Mouse (Mus musculus) liver, embryonic 12.5 days (tissue): ENCODE data around the gene Peli2. TPM values are rescaled to one million over a fixed set of nuclear protein-coding genes. Genes with fewer than 3 reads are reported as not detected.

ENCODE experiments used
- ATAC-seq: fragments of 200-750 bp; cut with Nextera tagmentation; 2 replicates; pipeline ENCODE4 v1.8.0; 2017; ENCODE audit warnings: moderate number of reproducible peaks, mild to moderate bottlenecking, moderate library complexity
- H3K27ac ChIP-seq: fragments of 300-500 bp; sonication (generic); 2 replicates; pipeline ENCODE4 v1.5.1; 2016; ENCODE audit warnings: mild to moderate bottlenecking
- H3K27me3 ChIP-seq: fragments of 300-500 bp; sonication (generic); replicated peaks from 2 replicates; pipeline ENCODE4 v1.6.1; 2016; ENCODE audit warnings: mild to moderate bottlenecking, moderate library complexity
- H3K36me3 ChIP-seq: fragments of 300-500 bp; sonication (generic); 2 replicates; pipeline ENCODE4 v1.6.1; 2016; ENCODE audit warnings: mild to moderate bottlenecking, moderate library complexity
- H3K4me1 ChIP-seq: fragments of 300-500 bp; sonication (generic); 2 replicates; pipeline ENCODE4 v1.6.1; 2016
- H3K4me2 ChIP-seq: fragments of 300-500 bp; sonication (generic); 2 replicates; pipeline ENCODE4 v1.6.1; 2016; ENCODE audit warnings: mild to moderate bottlenecking, moderate library complexity
- H3K4me3 ChIP-seq: fragments of 300-500 bp; sonication (generic); 2 replicates; pipeline ENCODE4 v1.5.1; 2016; ENCODE audit warnings: mild to moderate bottlenecking, moderate library complexity
- H3K9ac ChIP-seq: fragments of 300-500 bp; sonication (generic); 2 replicates; pipeline ENCODE4 v1.6.1; 2016; ENCODE audit warnings: mild to moderate bottlenecking, moderate library complexity
- H3K9me3 ChIP-seq: fragments of 300-500 bp; sonication (generic); replicated peaks from 2 replicates; pipeline ENCODE4 v1.6.1; 2016; ENCODE audit warnings: mild to moderate bottlenecking, moderate library complexity
- WGBS: fragments of 180-500 bp; shearing (Covaris S2); methylation state at CpG from one replicate; pipeline ENCODE4 v1.1.7; 2016; ENCODE audit not compliant: insufficient replicate concordance; 5-methylcytosine and 5-hydroxymethylcytosine counted together
- polyA plus RNA-seq: library from polyadenylated mRNA; unstranded; fragments of >200 nt; fragmentation: Nextera tagmentation; extraction: Ambion mirVana; gene quantifications from 2 replicates; pipeline ENCODE4 v1.2.1, GENCODE M21; 2016

The Peli2 gene
- polyA plus RNA-seq, 1 experiment from 2014 or later = 1.8 TPM

DNA sequence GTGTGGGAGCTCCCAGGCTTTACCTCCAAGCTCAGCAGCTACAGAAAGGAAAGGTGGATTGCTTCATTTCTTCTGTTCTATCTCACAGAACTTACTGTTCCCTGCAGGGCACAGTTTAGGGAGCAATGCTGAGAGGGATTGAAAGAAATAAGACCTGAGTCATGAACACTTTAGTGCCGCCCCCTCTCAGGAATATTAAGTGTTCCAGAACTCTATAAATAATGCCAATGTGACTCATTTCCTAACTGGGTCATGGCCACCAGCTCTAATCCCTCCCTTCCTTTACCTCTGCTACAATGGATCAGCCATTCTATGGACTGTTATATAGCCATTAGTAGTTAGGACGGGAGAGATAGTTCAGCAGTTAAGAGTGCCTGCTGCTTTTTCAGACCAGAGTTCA is 168.0 kb downstream of the Peli2 start:
- Histone ChIP-seq H3K9ac (no peak overlapping the region), H3K27ac (no peak overlapping the region), H3K4me2 (no peak overlapping the region), H3K4me3 (no peak overlapping the region), H3K9me3 (no peaks in the 10 kb centered on the region), H3K4me1 (no peaks in the 10 kb centered on the region), H3K36me3 (no peaks in the 10 kb centered on the region), H3K27me3 (no peaks in the 10 kb centered on the region)
- ATAC-seq = no peak
- WGBS = 54% methylated on average over 2 of the region's 2 CpGs

GRCm38 (mm10) chr14:48289602-48290599 is 169.3 kb downstream of the Peli2 start:
- no peak for ATAC-seq
- no peak overlapping the region for H3K9ac ChIP-seq
- no peaks in the 10 kb centered on the region for H3K36me3 ChIP-seq
- no peaks in the 10 kb centered on the region for H3K27me3 ChIP-seq
- no peak overlapping the region for H3K4me2 ChIP-seq
- no peaks in the 10 kb centered on the region for H3K9me3 ChIP-seq
- no peak overlapping the region for H3K27ac ChIP-seq
- no peak overlapping the region for H3K4me3 ChIP-seq
- WGBS = 63% methylated on average over 10 of the region's 10 CpGs
- H3K4me1 ChIP-seq = no peaks in the 10 kb centered on the region

DNA sequence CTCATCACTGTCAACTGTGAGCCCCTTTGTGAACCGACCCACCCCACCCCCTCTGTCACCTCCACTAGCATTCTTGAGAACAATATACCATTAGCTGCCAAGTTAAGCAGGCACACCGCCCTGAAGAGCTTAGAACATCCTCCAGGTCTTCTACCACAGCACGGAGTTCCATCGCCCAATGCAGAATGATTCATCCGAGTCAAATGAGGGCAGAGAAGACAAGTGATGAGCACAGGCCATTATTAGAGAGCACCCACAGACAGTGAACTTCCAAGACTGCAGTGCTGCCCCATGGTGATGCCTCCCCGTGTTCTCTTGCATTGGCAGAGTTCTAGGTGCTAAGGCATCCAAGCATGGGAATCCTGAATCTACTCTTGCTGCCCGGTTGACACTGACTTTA is 172.9 kb downstream of the Peli2 start:
- no peaks in the 10 kb centered on the region for H3K36me3 ChIP-seq
- H3K4me1 ChIP-seq = peaks cover 8% of the 10 kb centered on the region; the same call in 1 of the 2 replicates
- H3K4me2 ChIP-seq = no peak overlapping the region
- no peak overlapping the region for H3K9ac ChIP-seq
- WGBS = 72% methylated on average over 7 of the region's 7 CpGs
- 0 out of 2 replicates have a peak, but pooled peaks cover 8% of the 10 kb centered on the region for H3K27me3 ChIP-seq
- ATAC-seq = no peak
- no peak overlapping the region for H3K4me3 ChIP-seq
- no peak overlapping the region for H3K27ac ChIP-seq
- no peaks in the 10 kb centered on the region for H3K9me3 ChIP-seq

GRCm38 (mm10) chr14:48295410-48295809 is 174.8 kb downstream of the Peli2 start:
- Histone ChIP-seq H3K36me3 (no peaks in the 10 kb centered on the region), H3K27ac (no peak overlapping the region), H3K27me3 (peaks cover 8% of the 10 kb centered on the region; the same call in 1 of the 2 replicates), H3K9ac (no peak overlapping the region), H3K4me3 (no peak overlapping the region), H3K9me3 (no peaks in the 10 kb centered on the region), H3K4me1 (peaks cover 8% of the 10 kb centered on the region; the same call in 1 of the 2 replicates), H3K4me2 (0 out of 2 replicates have a peak overlapping the region, but pooled peaks have one; percentile 16)
- 5% methylated on average over 5 of the region's 5 CpGs for WGBS
- ATAC-seq = no peak

- peaks cover 8% of the 10 kb centered on the region; the same call in 1 of the 2 replicates for H3K27me3 ChIP-seq
- H3K9me3 ChIP-seq = no peaks in the 10 kb centered on the region
- no peak overlapping the region for H3K27ac ChIP-seq
- H3K4me3 ChIP-seq = no peak overlapping the region
- H3K4me2 ChIP-seq = 0 out of 2 replicates have a peak overlapping the region, but pooled peaks have one; percentile 16
- no peak for ATAC-seq
- 1% methylated on average over 7 of the region's 7 CpGs for WGBS
- H3K4me1 ChIP-seq = peaks cover 8% of the 10 kb centered on the region; the same call in 1 of the 2 replicates
- no peaks in the 10 kb centered on the region for H3K36me3 ChIP-seq
- H3K9ac ChIP-seq = no peak overlapping the region
Measured at GRCm38 (mm10) chr14:48295815-48296271, 175.2 kb downstream of the Peli2 start.

GRCm38 (mm10) chr14:48296820-48297219 is 176.2 kb downstream of the Peli2 start:
- ATAC-seq = no peak
- H3K36me3 ChIP-seq = no peaks in the 10 kb centered on the region
- H3K4me2 ChIP-seq = no peak overlapping the region
- H3K4me1 ChIP-seq = peaks cover 8% of the 10 kb centered on the region; the same call in 1 of the 2 replicates
- no peak overlapping the region for H3K27ac ChIP-seq
- WGBS = 85% methylated on average over 1 of the region's 1 CpGs
- peaks cover 8% of the 10 kb centered on the region; the same call in 1 of the 2 replicates for H3K27me3 ChIP-seq
- H3K9ac ChIP-seq = no peak overlapping the region
- no peaks in the 10 kb centered on the region for H3K9me3 ChIP-seq
- H3K4me3 ChIP-seq = no peak overlapping the region

- no peaks in the 10 kb centered on the region for H3K36me3 ChIP-seq
- no peak for ATAC-seq
- peaks cover 3% of the 10 kb centered on the region; the same call in 1 of the 2 replicates for H3K4me1 ChIP-seq
- H3K27ac ChIP-seq = no peak overlapping the region
- WGBS = 26% methylated on average over 10 of the region's 10 CpGs
- no peak overlapping the region for H3K4me2 ChIP-seq
- no peaks in the 10 kb centered on the region for H3K9me3 ChIP-seq
- no peak overlapping the region for H3K4me3 ChIP-seq
- H3K9ac ChIP-seq = no peak overlapping the region
- peaks cover 4% of the 10 kb centered on the region; the same call in 1 of the 2 replicates for H3K27me3 ChIP-seq
Measured at GRCm38 (mm10) chr14:48302471-48303186, 182.0 kb downstream of the Peli2 start.

DNA sequence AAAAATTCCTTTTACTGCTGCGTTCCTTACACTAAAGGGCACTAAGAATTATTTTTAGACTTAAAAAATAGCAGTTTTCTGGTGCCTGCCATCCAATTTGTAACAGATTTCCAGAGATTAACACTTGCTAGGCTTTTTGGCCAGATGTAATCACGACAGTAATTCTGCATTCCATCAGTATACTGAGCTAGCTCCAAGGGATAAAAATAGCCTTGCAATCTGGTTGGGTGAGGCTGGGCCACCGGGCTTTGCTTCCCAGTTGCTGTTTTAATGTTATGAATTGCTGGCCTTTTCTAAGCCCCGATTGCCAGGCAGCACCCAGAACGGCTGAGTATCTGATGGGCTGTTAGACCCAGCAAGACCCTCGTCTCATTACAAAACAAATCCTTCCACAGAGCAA is 182.6 kb downstream of the Peli2 start:
- Histone ChIP-seq H3K9ac (no peak overlapping the region), H3K36me3 (no peaks in the 10 kb centered on the region), H3K9me3 (no peaks in the 10 kb centered on the region), H3K27ac (no peak overlapping the region), H3K4me3 (no peak overlapping the region), H3K4me1 (peaks cover 3% of the 10 kb centered on the region; the same call in 1 of the 2 replicates), H3K27me3 (peaks cover 4% of the 10 kb centered on the region; the same call in 1 of the 2 replicates), H3K4me2 (no peak overlapping the region)
- 30% methylated on average over 6 of the region's 6 CpGs for WGBS
- ATAC-seq = no peak

- 36% methylated on average over 9 of the region's 9 CpGs for WGBS
- no peak for ATAC-seq
- Histone ChIP-seq H3K4me2 (no peak overlapping the region), H3K4me1 (peaks cover 3% of the 10 kb centered on the region; the same call in 1 of the 2 replicates), H3K9me3 (no peaks in the 10 kb centered on the region), H3K9ac (no peak overlapping the region), H3K4me3 (no peak overlapping the region), H3K36me3 (no peaks in the 10 kb centered on the region), H3K27me3 (peaks cover 4% of the 10 kb centered on the region; the same call in 1 of the 2 replicates), H3K27ac (no peak overlapping the region)
Measured at GRCm38 (mm10) chr14:48303841-48304240, 183.2 kb downstream of the Peli2 start.

- Histone ChIP-seq H3K9ac (no peak overlapping the region), H3K9me3 (no peaks in the 10 kb centered on the region), H3K4me1 (no peaks in the 10 kb centered on the region), H3K36me3 (no peaks in the 10 kb centered on the region), H3K27ac (no peak overlapping the region), H3K27me3 (no peaks in the 10 kb centered on the region), H3K4me2 (no peak overlapping the region), H3K4me3 (no peak overlapping the region)
- WGBS = 41% methylated on average over 3 of the region's 3 CpGs
- no peak for ATAC-seq
Measured at GRCm38 (mm10) chr14:48313234-48313633, 192.6 kb downstream of the Peli2 start.

DNA sequence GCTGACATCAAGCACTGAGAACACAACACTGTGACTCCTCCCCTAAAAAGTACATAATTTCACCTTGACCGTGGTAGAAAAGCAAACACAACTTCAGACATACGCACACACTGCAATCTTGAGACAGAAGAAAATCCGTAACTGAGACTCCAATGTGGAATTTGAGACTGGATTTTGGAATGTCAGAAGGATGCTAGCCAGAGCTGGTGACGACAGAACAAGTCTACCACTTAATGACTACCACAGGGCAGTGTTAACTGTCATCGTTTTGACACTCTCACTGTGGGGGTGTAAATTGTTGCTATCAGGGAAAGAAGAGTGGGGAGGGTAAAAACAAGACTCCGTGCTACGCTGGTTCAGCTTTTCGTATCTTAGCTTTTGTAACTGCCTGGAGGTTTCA is 195.8 kb downstream of the Peli2 start:
- H3K27ac ChIP-seq = no peak overlapping the region
- H3K4me3 ChIP-seq = no peak overlapping the region
- no peaks in the 10 kb centered on the region for H3K36me3 ChIP-seq
- no peak overlapping the region for H3K4me2 ChIP-seq
- H3K9ac ChIP-seq = no peak overlapping the region
- H3K9me3 ChIP-seq = no peaks in the 10 kb centered on the region
- 58% methylated on average over 8 of the region's 8 CpGs for WGBS
- H3K4me1 ChIP-seq = no peaks in the 10 kb centered on the region
- no peaks in the 10 kb centered on the region for H3K27me3 ChIP-seq
- ATAC-seq = no peak
